1 mouse cellular context compared by ENCODE assay signal in the genomic region with DNA sequence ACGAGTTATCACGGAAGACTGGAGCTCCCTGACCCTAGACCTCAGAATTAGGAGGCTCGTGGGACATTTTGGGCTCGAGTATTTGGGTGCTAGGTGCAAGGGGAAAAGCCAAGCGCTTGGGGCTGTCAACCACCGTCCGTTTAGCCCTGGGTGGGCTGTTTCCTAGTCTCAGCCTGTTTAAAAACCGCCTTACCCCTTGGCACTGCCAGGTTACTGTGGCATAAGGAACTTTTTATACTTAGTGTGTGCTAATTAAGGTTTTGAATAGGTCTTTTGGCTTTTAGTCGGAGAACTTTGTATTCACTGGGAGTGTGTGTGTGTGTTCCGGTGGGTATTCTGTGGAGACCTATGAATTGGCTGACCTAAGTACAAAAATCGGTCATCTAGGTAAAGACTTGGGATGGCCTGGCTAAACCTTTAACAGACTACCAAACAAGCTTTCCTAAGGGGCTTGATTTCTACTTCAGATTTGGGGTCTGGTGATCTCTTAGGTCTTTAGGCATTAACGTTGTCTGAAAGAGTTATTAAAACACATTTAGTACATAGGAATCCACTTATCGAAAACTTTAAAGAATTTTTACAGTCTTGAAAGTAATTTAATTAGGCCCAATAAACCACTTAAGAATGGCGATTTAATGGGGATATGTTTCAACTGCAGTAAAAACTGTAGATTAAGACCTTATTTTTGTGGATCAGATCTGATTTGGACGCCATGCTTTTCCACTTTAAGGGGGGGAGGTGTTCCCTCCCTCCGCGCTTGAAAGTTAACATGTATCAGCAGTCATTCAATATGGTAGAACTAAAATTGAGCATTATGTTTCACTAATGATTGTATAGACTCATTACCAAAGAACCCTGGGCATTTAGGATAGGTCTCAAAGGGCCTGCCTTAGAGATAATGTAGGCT.
TF ChIP-seq lines count a peak whose summit lies in the region.

No protein-coding gene starts in this region.

TF ChIP-seq in CH12.LX, 34 proteins besides CTCF, POLR2A, EP300 and RAD21 (continued from another document):
- no peak for TF ChIP-seq GABPA (IDR thresholded peaks at IDR 0.05; ENCODE audit: insufficient replicate concordance, low read depth, low read length)
